Mouse (Mus musculus) layer of hippocampus, adult 9-10 months (tissue): ENCODE data around the gene Etnk2.

ENCODE experiments used
- DNase-seq: peaks from one replicate; pipeline ENCODE4 v3.0.0; 2022; ENCODE audit warnings: low spot score

Etnk2 gene

GRCm38 (mm10) chr1:133382552-133383155, 19.3 kb downstream of the Etnk2 start:
- DNase-seq: no peak

- DNase-seq: no peak
Observed at GRCm38 (mm10) chr1:133383157-133383783, 19.9 kb downstream of the Etnk2 start.

DNA sequence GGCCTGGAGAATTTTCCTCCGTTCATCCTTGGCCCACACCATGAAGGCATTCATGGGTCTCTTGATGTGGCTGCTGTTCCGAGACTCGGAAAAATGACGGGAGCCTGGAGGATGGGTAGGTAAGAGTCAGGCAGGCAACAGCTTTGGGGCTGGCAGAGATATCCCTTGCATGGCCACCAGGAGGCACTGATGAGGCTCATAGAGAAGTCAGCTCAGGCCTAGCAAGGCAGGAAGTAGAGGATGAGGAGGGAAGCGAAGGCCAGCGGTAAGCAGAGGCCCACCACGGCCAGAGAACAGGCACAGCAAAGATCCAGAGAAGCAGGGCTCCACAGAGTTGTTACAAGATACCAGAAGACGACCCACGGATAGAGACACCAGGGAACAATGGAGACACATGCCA, 22.1 kb downstream of the Etnk2 start:
- peak; percentile 72 for DNase-seq

- DNase-seq: no peak
Observed at GRCm38 (mm10) chr1:133386209-133386608, 22.8 kb downstream of the Etnk2 start.

DNA sequence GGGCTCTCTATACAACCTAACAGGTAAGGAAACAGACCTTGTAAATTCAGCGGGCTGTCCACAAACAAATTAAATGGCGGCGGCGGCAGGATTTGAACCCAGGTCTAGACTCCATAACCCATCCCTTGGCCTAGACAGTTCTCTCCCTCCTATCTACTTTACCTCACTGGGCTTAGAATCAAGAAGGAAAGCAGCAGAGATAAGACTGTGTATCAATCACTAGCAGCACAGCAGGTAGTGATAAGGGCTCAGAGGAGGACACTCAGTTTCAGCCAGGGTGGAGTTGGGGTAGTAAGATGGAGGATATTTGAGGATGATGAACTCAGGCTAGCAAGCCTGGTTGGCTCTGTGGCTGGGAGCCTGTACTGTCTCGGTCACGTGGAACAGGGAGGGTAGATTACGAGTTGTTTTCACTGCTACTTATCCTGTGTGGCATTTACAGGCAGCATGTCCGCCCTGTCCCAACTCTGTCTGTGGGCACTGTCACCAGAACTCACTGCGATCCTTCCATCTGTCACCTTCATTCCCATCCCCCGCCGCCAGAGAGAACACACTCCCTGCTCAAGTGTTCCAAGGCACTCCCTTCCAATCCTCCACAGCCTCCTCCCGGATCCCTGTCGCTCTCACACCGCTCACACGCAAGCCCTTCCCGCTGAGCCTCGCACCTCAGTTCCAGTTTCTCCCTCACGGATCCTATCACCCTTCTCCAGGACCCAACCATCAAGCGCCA, 24.3 kb downstream of the Etnk2 start:
- DNase-seq: no peak

DNA sequence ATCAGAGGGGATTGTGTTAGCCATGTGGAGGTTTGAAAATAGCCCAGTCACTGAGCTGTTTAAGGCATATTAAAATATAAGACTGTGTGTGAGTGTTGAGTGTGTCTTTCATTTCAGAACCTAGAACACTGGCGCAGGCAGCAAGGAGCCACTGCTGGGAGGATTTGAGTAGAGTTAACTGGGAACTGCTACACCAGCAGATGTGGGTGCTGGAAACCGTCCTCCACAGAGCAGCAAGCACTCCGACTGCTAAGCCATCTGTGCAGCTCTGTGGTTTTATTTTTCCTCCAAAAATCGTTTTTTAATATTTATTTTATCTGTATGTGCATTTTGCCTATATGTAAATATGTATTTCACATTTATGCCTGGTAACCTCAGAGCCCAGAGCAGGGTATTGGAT, 31.3 kb downstream of the Etnk2 start:
- no peak for DNase-seq

DNA sequence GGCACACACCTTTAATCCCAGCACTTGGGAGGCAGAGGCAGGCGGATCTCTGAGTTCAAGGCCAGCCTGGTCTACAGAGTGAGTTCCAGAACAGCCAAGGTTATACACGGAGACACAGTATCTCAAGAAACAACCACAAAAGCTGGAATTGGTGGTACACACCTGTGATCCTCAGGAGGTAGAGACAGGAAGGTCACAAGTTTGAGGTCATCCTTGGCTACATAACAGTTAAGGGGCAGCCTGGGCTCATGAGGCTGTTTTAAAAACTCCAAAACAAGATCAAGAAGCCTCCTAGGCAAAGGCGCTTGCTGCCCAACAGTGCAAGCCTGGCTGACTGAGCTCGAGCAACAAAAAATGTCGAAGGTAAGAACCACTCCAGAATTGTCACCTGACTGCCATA, 33.3 kb downstream of the Etnk2 start:
- DNase-seq: no peak

GRCm38 (mm10) chr1:133397094-133397482, 33.7 kb downstream of the Etnk2 start:
- no peak for DNase-seq

- DNase-seq: no peak
Observed at GRCm38 (mm10) chr1:133397483-133398237, 34.3 kb downstream of the Etnk2 start.

DNA sequence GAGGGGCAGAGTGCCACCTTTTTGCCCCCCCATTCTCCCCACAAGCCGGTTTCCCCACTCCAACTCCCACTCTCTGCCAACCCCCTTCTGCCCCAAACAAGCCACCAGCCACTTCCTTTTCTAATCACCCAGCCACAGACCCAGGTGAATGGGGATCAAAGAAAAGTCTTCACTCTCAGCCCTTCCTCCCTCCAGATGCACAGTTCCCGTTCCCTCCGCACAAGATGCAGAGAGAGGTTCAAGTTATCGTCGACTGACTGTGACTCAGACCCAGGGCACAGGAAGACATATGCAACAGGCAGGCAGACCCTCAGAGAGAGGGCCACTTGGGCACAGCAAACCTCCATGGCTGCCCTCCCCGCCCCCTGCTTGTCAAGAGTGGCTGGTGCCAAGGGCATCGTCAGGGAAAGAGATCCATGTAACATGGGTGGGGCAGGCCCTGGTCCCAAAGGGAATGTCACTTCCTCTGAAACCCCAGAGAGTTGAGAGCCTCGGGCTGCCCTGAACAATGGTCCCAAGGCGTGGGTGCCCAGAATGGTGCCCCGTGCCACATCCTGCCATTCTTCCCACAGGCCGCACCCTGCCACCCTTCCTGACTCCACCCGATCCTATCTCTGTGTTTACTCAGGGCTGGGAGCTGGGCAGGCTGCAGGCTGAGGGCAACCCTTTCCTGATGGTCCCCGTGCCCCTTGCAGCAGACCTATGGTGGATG, 36.8 kb downstream of the Etnk2 start:
- no peak for DNase-seq

DNA sequence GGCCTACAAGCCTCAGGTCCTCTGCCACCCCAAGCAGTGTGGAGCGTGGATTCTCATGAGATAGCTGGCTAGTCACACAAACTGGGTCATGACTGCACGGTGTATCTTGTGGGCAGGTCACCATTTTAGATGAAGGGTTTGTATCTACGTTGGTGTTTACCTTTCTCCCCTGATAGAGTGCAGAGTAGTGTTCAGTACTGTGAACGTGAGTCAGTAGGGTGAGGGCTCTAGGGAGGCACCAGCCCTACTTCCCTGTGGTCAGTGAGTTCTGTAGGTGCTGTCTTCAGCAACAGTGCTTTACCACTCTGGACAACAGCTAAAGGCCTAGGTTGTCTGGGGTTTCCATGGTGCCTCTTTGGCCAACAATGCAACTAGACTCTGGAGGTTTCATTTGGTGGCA, 40.6 kb downstream of the Etnk2 start:
- DNase-seq: no peak

GRCm38 (mm10) chr1:133406614-133407013, 43.2 kb downstream of the Etnk2 start:
- DNase-seq: no peak

- DNase-seq: no peak
Observed at GRCm38 (mm10) chr1:133407436-133407835, 44.1 kb downstream of the Etnk2 start.

GRCm38 (mm10) chr1:133408321-133408720, 44.9 kb downstream of the Etnk2 start:
- DNase-seq: no peak

- no peak for DNase-seq
Observed at GRCm38 (mm10) chr1:133408880-133409516, 45.6 kb downstream of the Etnk2 start.

- DNase-seq: no peak
Observed at GRCm38 (mm10) chr1:133409786-133410185, 46.4 kb downstream of the Etnk2 start.

DNA sequence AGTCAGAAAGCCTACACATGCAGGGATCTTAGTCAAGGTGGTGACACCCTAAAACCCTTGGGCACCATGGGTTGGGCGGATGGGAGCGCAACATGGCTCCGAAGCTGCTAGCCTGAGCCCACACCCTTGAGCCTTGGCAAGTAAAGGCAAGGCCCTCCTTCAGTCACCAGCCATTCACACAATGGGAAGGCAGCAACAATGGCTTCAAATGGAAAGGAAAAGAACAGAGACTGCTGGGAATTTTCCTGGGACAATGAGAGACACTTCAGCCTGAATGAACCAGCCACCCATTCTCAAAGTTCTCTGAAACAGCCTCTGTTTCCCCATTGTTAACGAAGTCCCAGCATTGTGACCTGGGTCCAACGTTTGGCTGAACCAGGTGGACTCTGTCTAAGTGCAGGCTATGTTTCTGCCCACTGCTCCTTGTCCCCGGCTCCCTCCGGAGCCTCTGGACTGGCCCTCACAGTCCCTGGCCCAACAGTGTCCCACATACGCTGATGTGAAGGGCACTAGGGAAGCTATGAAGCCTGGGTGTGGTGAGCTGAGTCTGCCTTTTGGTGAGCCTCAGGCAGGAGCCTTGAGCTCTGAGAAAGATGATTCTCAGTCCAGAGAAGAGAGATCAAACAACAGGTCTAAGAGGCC, 48.3 kb downstream of the Etnk2 start:
- no peak for DNase-seq

GRCm38 (mm10) chr1:133412941-133413340, 49.6 kb downstream of the Etnk2 start:
- DNase-seq: no peak

DNA sequence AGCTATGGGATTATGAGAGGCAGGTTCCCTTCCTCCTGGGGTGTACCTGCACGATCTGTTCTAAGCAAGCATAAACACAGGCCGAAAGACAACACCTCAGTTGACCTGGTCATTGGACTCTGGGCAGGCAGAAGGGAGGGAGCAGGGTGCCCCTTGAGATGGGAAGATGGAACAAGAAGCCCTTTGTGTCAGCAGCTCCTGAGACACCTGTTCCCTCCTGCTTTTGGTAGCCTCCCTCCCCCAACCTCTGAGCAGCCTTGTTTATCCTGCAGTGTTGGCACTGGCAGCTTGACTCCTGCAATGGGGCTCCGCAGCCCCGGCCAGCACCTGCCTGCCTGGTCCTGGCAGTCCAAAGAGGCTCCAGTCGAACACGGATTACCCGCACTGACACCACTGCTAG, 51.7 kb downstream of the Etnk2 start:
- no peak for DNase-seq

DNA sequence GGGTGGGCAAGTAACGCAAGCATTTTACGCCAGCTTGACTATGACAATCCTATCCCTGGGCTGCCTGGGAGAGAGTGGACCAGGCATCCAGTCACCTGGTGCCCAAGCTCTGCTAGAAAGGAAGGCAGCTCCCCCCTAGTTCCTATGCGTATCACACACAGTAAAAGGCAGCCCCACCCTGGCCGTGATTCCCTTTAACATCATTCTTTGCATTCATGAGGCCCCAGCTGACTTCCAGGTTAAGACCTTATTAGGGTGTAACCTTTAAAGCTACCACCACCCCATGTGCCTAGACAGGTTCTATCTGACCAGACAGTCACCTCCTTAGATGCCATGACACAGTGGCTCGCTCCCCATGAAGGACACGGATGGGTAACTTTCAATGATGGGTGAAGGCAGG, 52.1 kb downstream of the Etnk2 start:
- no peak for DNase-seq

DNA sequence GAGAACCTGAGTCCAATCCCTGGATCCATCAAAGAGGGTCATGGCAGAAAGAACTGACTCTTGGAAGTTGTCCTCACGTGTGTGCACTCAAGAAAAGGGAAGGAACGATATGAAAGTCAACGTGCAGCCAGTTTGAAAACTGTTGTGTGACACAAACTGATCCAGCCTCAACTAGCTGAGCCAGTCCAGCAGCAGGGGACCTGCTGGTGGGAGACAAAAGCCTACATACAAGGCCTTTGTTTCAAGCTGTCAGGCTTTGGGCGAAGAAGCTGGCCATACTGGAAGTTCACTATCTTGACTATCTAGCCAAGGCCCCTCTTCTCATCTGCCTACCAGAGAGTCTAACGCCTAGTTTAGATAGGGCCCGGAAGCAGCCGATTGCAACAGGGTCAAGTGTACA, 53.1 kb downstream of the Etnk2 start:
- no peak for DNase-seq
